Mouse (Mus musculus) hindbrain, embryonic 13.5 days (tissue): ENCODE measurements around the gene Vmn1r17. TPM values are rescaled to one million over a fixed set of nuclear protein-coding genes. Genes with fewer than 3 reads are reported as not detected.
"Not testable (repeated sequence)": the region's sequence is repeated elsewhere in the genome, so short reads cannot be mapped to it uniquely, and the experiment has no call there.

Experiments
- ATAC-seq: fragments of 200-750 bp; cut with Nextera tagmentation; 2 replicates; pipeline ENCODE4 v1.8.0; 2017; ENCODE audit warnings: moderate TSS enrichment; ENCODE audit not compliant: low FRiP score
- H3K27ac ChIP-seq: fragments of 300-500 bp; sonication (generic); 2 replicates; pipeline ENCODE4 v1.5.1; 2015; ENCODE audit warnings: inconsistent platforms, mild to moderate bottlenecking, moderate library complexity
- H3K27me3 ChIP-seq: fragments of 300-500 bp; sonication (generic); 2 replicates; pipeline ENCODE4 v1.6.1; 2015; ENCODE audit warnings: mild to moderate bottlenecking, inconsistent platforms
- H3K36me3 ChIP-seq: fragments of 300-500 bp; sonication (generic); 2 replicates; pipeline ENCODE4 v1.6.1; 2015; ENCODE audit warnings: mild to moderate bottlenecking, inconsistent platforms
- H3K4me1 ChIP-seq: fragments of 300-500 bp; sonication (generic); replicated peaks from 2 replicates; pipeline ENCODE4 v1.6.1; 2015; ENCODE audit warnings: inconsistent platforms
- H3K4me2 ChIP-seq: fragments of 300-500 bp; sonication (generic); 2 replicates; pipeline ENCODE4 v1.6.1; 2015; ENCODE audit warnings: inconsistent platforms, mild to moderate bottlenecking, moderate library complexity
- H3K4me3 ChIP-seq: fragments of 300-500 bp; sonication (generic); 2 replicates; pipeline ENCODE4 v1.5.1; 2015; ENCODE audit warnings: mild to moderate bottlenecking, inconsistent platforms
- H3K9ac ChIP-seq: fragments of 300-500 bp; sonication (generic); 2 replicates; pipeline ENCODE4 v1.6.1; 2015; ENCODE audit warnings: mild to moderate bottlenecking, inconsistent platforms
- H3K9me3 ChIP-seq: fragments of 300-500 bp; sonication (generic); 2 replicates; pipeline ENCODE4 v1.6.1; 2016; ENCODE audit warnings: inconsistent platforms
- WGBS: fragments of 180-500 bp; shearing (Covaris S2); methylation state at CpG from one replicate; pipeline ENCODE4 v1.1.7; 2015; 5-methylcytosine and 5-hydroxymethylcytosine counted together
- polyA plus RNA-seq: library from polyadenylated mRNA; unstranded; fragments of >200 nt; fragmentation: Nextera tagmentation; extraction: Ambion mirVana; gene quantifications from 2 replicates; pipeline ENCODE4 v1.2.1, GENCODE M21; 2015

The Vmn1r17 gene
- not detected in 2 replicates for polyA plus RNA-seq

DNA sequence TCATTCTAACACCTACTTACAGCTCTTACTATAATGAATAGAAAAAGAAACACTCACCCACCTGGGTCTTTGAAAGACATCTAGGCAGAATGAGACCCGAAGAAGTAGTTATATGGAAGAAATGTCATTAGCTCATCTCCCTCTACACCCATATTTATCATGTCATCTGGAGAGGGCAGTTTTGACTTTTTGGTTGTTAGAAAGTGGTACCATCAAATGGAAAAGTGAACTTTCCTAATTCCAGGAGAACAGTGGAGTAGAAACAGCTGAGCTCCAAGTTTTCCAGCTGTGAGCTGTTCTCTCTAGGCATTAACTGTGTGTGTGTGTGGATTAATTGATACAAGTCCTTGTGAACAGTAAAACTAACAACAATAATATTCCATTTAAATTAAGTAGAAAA, at the start of gene Vmn1r17:
Vmn1r17 (minus strand) TSS at position 101 of the 400 bp plus-strand sequence.
- no peak within 1 kb of the TSS for H3K4me3 ChIP-seq

DNA sequence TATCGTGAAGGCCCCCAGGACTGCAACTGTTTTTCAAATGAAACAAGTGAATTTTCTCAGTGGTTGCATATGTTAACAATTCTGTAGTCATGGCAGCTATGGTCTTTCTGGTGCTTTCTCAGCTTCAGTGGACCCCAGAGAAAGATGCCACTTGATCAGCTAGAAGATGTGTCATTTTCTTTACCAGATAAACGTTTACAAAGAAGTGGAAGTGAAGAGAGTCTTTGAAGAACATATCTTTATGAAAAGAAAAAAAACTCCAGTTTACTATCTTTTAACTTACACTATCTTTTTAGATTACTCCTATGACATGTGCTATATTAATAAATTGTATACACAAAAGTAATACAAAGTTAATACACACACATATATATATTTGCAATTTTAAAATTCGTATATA, 40.0 kb upstream of the Vmn1r17 start, which contains the start of gene Vmn1r19:
Vmn1r19 (plus strand) TSS at position 301 of the 400 bp plus-strand sequence.
- 73% methylated on average over 3 of the region's 3 CpGs for WGBS
- not testable (repeated sequence) for ATAC-seq

More for the DNA sequence above, at the start of gene Vmn1r17:
- Histone ChIP-seq H3K27me3 (no peaks in the 10 kb centered on the region), H3K27ac (no peak within 1 kb of the TSS), H3K4me2 (no peak within 1 kb of the TSS), H3K4me1 (no peaks in the 10 kb centered on the region), H3K9ac (no peak within 1 kb of the TSS), H3K36me3 (no peaks in the 10 kb centered on the region), H3K9me3 (no peaks in the 10 kb centered on the region)
- ATAC-seq = no peak
- 93% methylated on average over 1 of the region's 1 CpGs for WGBS

DNA sequence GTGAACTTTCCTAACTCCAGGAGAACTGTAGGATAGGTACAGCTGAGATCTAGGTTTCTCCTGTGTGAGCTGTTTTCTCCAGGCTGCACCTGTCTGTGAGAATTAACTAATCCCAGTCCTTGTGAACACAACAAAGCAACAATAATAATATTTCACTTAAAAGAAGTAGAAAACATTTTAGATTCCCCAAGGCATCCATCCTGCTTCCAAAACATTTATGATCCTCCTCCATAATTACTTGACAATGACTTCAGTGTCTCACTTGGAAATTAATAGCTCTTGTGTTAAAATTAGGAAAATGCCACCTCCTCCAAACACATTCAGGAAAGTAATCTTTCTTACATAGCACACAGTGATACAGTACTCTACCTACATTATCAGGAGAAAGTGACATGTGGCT, 32.2 kb upstream of the Vmn1r17 start, which contains the start of gene Vmn1r18:
Vmn1r18 (minus strand) TSS at position 101 of the 400 bp plus-strand sequence.
- no peak within 1 kb of the TSS for H3K9ac ChIP-seq
- ATAC-seq = no peak
- no peak within 1 kb of the TSS for H3K4me2 ChIP-seq

More for the DNA sequence above, 40.0 kb upstream of the Vmn1r17 start, which contains the start of gene Vmn1r19:
- not testable (repeated sequence) for H3K27ac ChIP-seq, H3K4me2 ChIP-seq, H3K4me3 ChIP-seq, H3K36me3 ChIP-seq, H3K9me3 ChIP-seq, H3K27me3 ChIP-seq, H3K4me1 ChIP-seq, H3K9ac ChIP-seq

DNA sequence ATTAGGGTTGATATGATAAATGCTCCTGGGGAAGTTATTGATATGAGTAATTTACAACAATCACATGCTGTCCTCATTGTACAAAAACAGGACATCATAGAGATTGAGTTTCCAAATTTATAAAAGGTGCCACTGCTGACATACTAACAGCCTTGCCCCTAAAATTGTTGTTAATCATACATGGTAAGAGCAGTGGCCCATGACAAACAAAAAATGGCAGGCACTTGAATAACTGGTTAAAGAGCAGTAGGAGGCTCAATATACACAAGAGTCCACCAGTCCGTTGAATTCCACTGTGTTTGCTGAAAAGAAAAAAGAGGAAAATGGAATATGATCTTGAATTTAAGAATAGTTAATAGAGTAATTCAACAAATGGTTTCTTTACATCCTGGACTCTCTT, 4.0 kb upstream of the Vmn1r17 start:
- H3K9me3 ChIP-seq = no peaks in the 10 kb centered on the region
- no peak overlapping the region for H3K4me3 ChIP-seq
- H3K27ac ChIP-seq = no peak overlapping the region
- no peaks in the 10 kb centered on the region for H3K27me3 ChIP-seq
- H3K4me1 ChIP-seq = no peaks in the 10 kb centered on the region
- H3K36me3 ChIP-seq = no peaks in the 10 kb centered on the region
- no peak overlapping the region for H3K4me2 ChIP-seq
- no peak overlapping the region for H3K9ac ChIP-seq
- no peak for ATAC-seq
- WGBS = 90% methylated on average over 1 of the region's 1 CpGs

More for the DNA sequence above, 32.2 kb upstream of the Vmn1r17 start, which contains the start of gene Vmn1r18:
- no peaks in the 10 kb centered on the region for H3K27me3 ChIP-seq
- H3K27ac ChIP-seq = no peak within 1 kb of the TSS
- H3K9me3 ChIP-seq = no peaks in the 10 kb centered on the region
- H3K4me1 ChIP-seq = no peaks in the 10 kb centered on the region
- H3K36me3 ChIP-seq = no peaks in the 10 kb centered on the region
- H3K4me3 ChIP-seq = no peak within 1 kb of the TSS

DNA sequence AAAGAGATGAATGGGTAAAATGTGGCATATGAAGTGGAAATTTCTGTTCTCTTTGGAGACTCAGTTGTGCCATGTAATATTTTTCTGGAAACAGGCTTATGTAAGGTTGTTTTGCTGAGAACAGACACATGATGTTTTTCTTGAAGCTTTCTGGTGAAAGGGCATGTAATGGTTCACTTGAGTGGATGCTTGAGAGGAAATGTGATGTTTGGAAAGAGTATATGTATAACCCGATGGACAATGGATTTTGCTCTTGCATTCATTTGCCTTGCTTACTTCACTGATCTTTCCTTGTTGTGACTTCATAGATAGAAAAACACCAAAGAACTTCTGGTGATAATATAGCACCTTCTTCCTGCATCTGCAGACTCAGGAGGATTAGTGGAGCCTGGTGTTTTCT, 2.3 kb upstream of the Vmn1r17 start:
- H3K36me3 ChIP-seq, H3K4me2 ChIP-seq, H3K9ac ChIP-seq, H3K9me3 ChIP-seq, H3K4me1 ChIP-seq, ATAC-seq, H3K27ac ChIP-seq, H3K27me3 ChIP-seq, H3K4me3 ChIP-seq: not testable (repeated sequence)
- WGBS = 95% methylated on average over 1 of the region's 1 CpGs

DNA sequence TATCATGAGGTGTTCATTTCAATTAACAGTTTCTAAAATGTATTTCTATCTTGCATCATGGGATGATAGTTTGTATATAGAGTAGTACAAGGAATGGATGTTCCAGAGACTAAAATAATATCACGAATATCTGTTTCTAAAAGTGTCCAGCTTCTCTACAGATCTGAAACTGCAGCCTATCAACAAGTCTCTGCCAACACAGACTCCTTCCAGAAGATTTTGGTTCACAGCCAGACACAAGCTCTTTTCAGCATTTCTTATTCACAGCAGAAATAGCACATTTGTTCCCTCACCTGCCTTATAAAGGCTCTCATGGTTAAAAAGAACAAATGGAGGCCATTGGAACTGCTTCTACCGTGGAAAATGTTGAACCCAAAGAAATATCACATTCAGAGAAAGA, 6.7 kb downstream of the Vmn1r17 start:
- H3K27ac ChIP-seq = no peak overlapping the region
- WGBS = 88% methylated on average over 2 of the region's 2 CpGs
- no peaks in the 10 kb centered on the region for H3K4me1 ChIP-seq
- H3K9ac ChIP-seq = no peak overlapping the region
- H3K36me3 ChIP-seq = no peaks in the 10 kb centered on the region
- H3K27me3 ChIP-seq = no peaks in the 10 kb centered on the region
- no peak overlapping the region for H3K4me2 ChIP-seq
- no peaks in the 10 kb centered on the region for H3K9me3 ChIP-seq
- no peak overlapping the region for H3K4me3 ChIP-seq
- no peak for ATAC-seq

DNA sequence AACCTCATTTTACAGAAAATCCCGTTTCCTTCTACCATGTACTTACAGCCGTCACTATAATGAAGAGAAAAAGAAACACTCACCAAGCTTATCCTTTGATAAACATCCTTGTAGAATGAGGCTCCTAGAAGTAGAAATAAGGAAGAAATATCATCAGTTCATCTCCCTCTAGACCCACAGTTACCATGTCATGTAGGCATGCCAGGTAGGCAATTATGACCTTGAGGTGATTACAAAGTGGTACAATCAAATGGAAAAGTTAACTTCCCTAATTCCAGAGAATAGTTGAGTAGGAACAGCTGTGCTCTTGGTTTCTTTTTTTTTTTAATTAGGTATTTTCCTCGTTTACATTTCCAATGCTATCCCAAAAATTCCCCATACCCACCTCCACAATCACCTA, 34.1 kb downstream of the Vmn1r17 start, which contains the start of gene Vmn1r16:
Vmn1r16 (minus strand) TSS at position 101 of the 400 bp plus-strand sequence.
- H3K4me1 ChIP-seq = no peaks in the 10 kb centered on the region
- H3K4me3 ChIP-seq = no peak within 1 kb of the TSS
- no peaks in the 10 kb centered on the region for H3K27me3 ChIP-seq
- no peak within 1 kb of the TSS for H3K4me2 ChIP-seq
- H3K9me3 ChIP-seq = no peaks in the 10 kb centered on the region
- H3K36me3 ChIP-seq = no peaks in the 10 kb centered on the region
- no peak within 1 kb of the TSS for H3K9ac ChIP-seq
- no peak for ATAC-seq
- no peak within 1 kb of the TSS for H3K27ac ChIP-seq
- WGBS = 78% methylated on average over 3 of the region's 3 CpGs

DNA sequence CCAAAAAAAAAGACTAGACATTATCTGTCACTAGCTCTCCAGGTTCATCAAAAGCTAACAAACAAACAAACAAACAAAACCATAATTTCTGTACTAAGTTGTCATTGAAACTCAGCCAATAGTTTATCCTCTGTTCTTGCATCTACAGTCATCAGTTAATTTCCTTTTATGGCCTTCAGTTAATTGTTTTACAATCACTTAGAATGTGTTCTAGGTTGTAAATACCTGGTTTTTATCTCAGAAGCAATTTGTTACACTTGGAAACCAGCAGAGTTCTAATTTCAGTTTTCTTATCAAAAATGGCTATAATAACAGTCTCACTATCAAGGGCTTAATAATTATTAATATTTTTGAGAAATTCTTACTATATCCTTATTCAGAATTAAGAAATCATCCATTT, 37.4 kb downstream of the Vmn1r17 start:
- no peak overlapping the region for H3K4me2 ChIP-seq
- H3K27ac ChIP-seq = no peak overlapping the region
- no peaks in the 10 kb centered on the region for H3K9me3 ChIP-seq
- no peaks in the 10 kb centered on the region for H3K36me3 ChIP-seq
- H3K4me3 ChIP-seq = no peak overlapping the region
- no peaks in the 10 kb centered on the region for H3K27me3 ChIP-seq
- H3K4me1 ChIP-seq = no peaks in the 10 kb centered on the region
- no peak for ATAC-seq
- no peak overlapping the region for H3K9ac ChIP-seq

Other genes with a start within 250 kb of the Vmn1r17 start
- not detected in 2 replicates for gene Vmn1r11, start 230.3 kb downstream of the Vmn1r17 start, polyA plus RNA-seq
- gene Vmn1r12, start 206.8 kb downstream of the Vmn1r17 start, polyA plus RNA-seq = not detected in 2 replicates
- gene Vmn1r13, start 160.4 kb downstream of the Vmn1r17 start, polyA plus RNA-seq = not detected in 2 replicates
- gene Vmn1r14, start 132.0 kb downstream of the Vmn1r17 start, polyA plus RNA-seq = not detected in 2 replicates
- gene Vmn1r15, start 105.8 kb downstream of the Vmn1r17 start, polyA plus RNA-seq = not detected in 2 replicates
- not detected in 2 replicates for gene Vmn1r16, start 34.2 kb downstream of the Vmn1r17 start, polyA plus RNA-seq
- not detected in 2 replicates for gene Vmn1r18, start 32.1 kb upstream of the Vmn1r17 start, polyA plus RNA-seq
- not detected in 2 replicates for gene Vmn1r19, start 40.1 kb upstream of the Vmn1r17 start, polyA plus RNA-seq
- not detected in 2 replicates for gene Vmn1r20, start 65.2 kb upstream of the Vmn1r17 start, polyA plus RNA-seq
- 6.1 and 6.9 TPM in 2 replicates for gene Ppm1k, start 171.7 kb upstream of the Vmn1r17 start, polyA plus RNA-seq
- gene Herc6, start 217.3 kb upstream of the Vmn1r17 start, polyA plus RNA-seq = 0.95 and 1.1 TPM in 2 replicates